Mouse (Mus musculus) forebrain, embryonic 14.5 days (tissue): ENCODE results near the gene Akap8. TPM values are rescaled to one million over a fixed set of nuclear protein-coding genes. Genes with fewer than 3 reads are reported as not detected.
A peak's percentile ranks its signal among the peaks of the same experiment; 100 is the strongest.

ENCODE experiments used
- ATAC-seq: fragments of 200-750 bp; cut with Nextera tagmentation; 2 replicates; pipeline ENCODE4 v1.8.0; 2017; ENCODE audit warnings: mild to moderate bottlenecking, moderate library complexity
- DNase-seq: peaks from one replicate; pipeline ENCODE4 v3.0.0-alpha.2; 2015; ENCODE audit warnings: low spot score
- H3K27ac ChIP-seq: fragments of 300-500 bp; sonication (generic); 2 replicates; pipeline ENCODE4 v1.5.1; 2014; ENCODE audit warnings: low read depth, mild to moderate bottlenecking, control low read depth, low read length, moderate library complexity
- H3K27me3 ChIP-seq: fragments of 300-500 bp; sonication (generic); replicated peaks from 2 replicates; pipeline ENCODE4 v1.6.1; 2014; ENCODE audit warnings: low read length, control low read depth, mixed read lengths; ENCODE audit not compliant: control insufficient read depth, insufficient read depth
- H3K36me3 ChIP-seq: fragments of 300-500 bp; sonication (generic); 2 replicates; pipeline ENCODE4 v1.6.1; 2014; ENCODE audit warnings: low read length, control low read depth; ENCODE audit not compliant: control insufficient read depth, insufficient read depth
- H3K4me1 ChIP-seq: fragments of 300-500 bp; sonication (generic); 2 replicates; pipeline ENCODE4 v1.6.1; 2014; ENCODE audit warnings: antibody characterized with exemption, low read length, control low read depth; ENCODE audit not compliant: control insufficient read depth, insufficient read depth
- H3K4me2 ChIP-seq: fragments of 300-500 bp; sonication (generic); 2 replicates; pipeline ENCODE4 v1.6.1; 2014; ENCODE audit warnings: mild to moderate bottlenecking, control low read depth, low read length
- H3K4me3 ChIP-seq: fragments of 300-500 bp; sonication (generic); 2 replicates; pipeline ENCODE4 v1.5.1; 2014; ENCODE audit warnings: low read depth, low read length, control low read depth
- H3K9ac ChIP-seq: fragments of 300-500 bp; sonication (generic); 2 replicates; pipeline ENCODE4 v1.6.1; 2014; ENCODE audit warnings: mild to moderate bottlenecking, low read length, control low read depth, moderate library complexity
- H3K9me3 ChIP-seq: fragments of 300-500 bp; sonication (generic); replicated peaks from 2 replicates; pipeline ENCODE4 v1.6.1; 2016; ENCODE audit warnings: low read length, control low read depth, mixed read lengths; ENCODE audit not compliant: control insufficient read depth
- WGBS: fragments of 180-500 bp; shearing (Covaris S2); extraction: QIAGEN DNeasy Blood & Tissue Kit; methylation state at CpG from one replicate; pipeline ENCODE4 v1.1.7; 2014; 5-methylcytosine and 5-hydroxymethylcytosine counted together
- polyA plus RNA-seq: library from polyadenylated mRNA; unstranded; fragments of >200 nt; fragmentation: Nextera tagmentation; extraction: Ambion mirVana; gene quantifications from 2 replicates; pipeline ENCODE4 v1.2.1, GENCODE M21; 2014

The Akap8 gene
- 33.9 and 40.1 TPM in 2 replicates for polyA plus RNA-seq

- H3K4me3 ChIP-seq = peak within 1 kb of the TSS; percentile 95
- peak within 1 kb of the TSS; percentile 87 for H3K9ac ChIP-seq
- no peaks in the 10 kb centered on the region for H3K27me3 ChIP-seq
- H3K4me2 ChIP-seq = peak within 1 kb of the TSS; percentile 96
- no peaks in the 10 kb centered on the region for H3K9me3 ChIP-seq
- WGBS = under 1% methylated on average over 83 of the region's 83 CpGs
- ATAC-seq = peak; percentile 97
- DNase-seq = peak; percentile 100
- H3K4me1 ChIP-seq = peaks cover 15% of the 10 kb centered on the region
- peaks cover 45% of the 10 kb centered on the region for H3K36me3 ChIP-seq
- H3K27ac ChIP-seq = peak within 1 kb of the TSS; percentile 94
Measured at GRCm38 (mm10) chr17:32320597-32321389, at the start of gene Akap8. Akap8 (minus strand) TSS chr17:32321238.

- WGBS = 12% methylated on average over 11 of the region's 17 CpGs
- Histone ChIP-seq H3K27ac (0 out of 2 replicates have a peak overlapping the region, but pooled peaks have one; percentile 21), H3K27me3 (no peaks in the 10 kb centered on the region), H3K9me3 (no peaks in the 10 kb centered on the region), H3K36me3 (0 out of 2 replicates have a peak, but pooled peaks cover 7% of the 10 kb centered on the region), H3K9ac (peak overlapping the region; percentile 40; the same call in 1 of the 2 replicates), H3K4me1 (no peaks in the 10 kb centered on the region), H3K4me2 (peak overlapping the region; percentile 40), H3K4me3 (peak overlapping the region; percentile 18)
- DNase-seq = no peak
- no peak for ATAC-seq
Measured at GRCm38 (mm10) chr17:32368991-32369578, 48.0 kb upstream of the Akap8 start.

- Histone ChIP-seq H3K4me2 (no peak overlapping the region), H3K27me3 (no peaks in the 10 kb centered on the region), H3K36me3 (0 out of 2 replicates have a peak, but pooled peaks cover 8% of the 10 kb centered on the region), H3K4me3 (no peak overlapping the region), H3K27ac (no peak overlapping the region), H3K9ac (no peak overlapping the region), H3K9me3 (no peaks in the 10 kb centered on the region), H3K4me1 (peaks cover 8% of the 10 kb centered on the region)
- 90% methylated on average over 11 of the region's 11 CpGs for WGBS
- DNase-seq = no peak
- no peak for ATAC-seq
Measured at GRCm38 (mm10) chr17:32367706-32368105, 46.7 kb upstream of the Akap8 start.

GRCm38 (mm10) chr17:32365296-32365695, 44.3 kb upstream of the Akap8 start:
- Histone ChIP-seq H3K9ac (no peak overlapping the region), H3K27me3 (no peaks in the 10 kb centered on the region), H3K9me3 (no peaks in the 10 kb centered on the region), H3K4me1 (peaks cover 15% of the 10 kb centered on the region), H3K36me3 (peaks cover 32% of the 10 kb centered on the region), H3K4me3 (no peak overlapping the region), H3K27ac (no peak overlapping the region), H3K4me2 (no peak overlapping the region)
- ATAC-seq (no peak), DNase-seq (no peak)
- WGBS = 82% methylated on average over 1 of the region's 1 CpGs

- peak overlapping the region; percentile 87 for H3K4me3 ChIP-seq
- peak; percentile 13; the same call in 1 of the 2 replicates for ATAC-seq
- no peaks in the 10 kb centered on the region for H3K9me3 ChIP-seq
- H3K9ac ChIP-seq = peak overlapping the region; percentile 96; the same call in 1 of the 2 replicates
- WGBS = 64% methylated on average over 5 of the region's 5 CpGs
- H3K4me1 ChIP-seq = peaks cover 15% of the 10 kb centered on the region
- DNase-seq = no peak
- H3K27ac ChIP-seq = peak overlapping the region; percentile 74; the same call in 1 of the 2 replicates
- peak overlapping the region; percentile 42 for H3K4me2 ChIP-seq
- H3K36me3 ChIP-seq = peaks cover 36% of the 10 kb centered on the region
- H3K27me3 ChIP-seq = no peaks in the 10 kb centered on the region
Measured at GRCm38 (mm10) chr17:32364850-32365249, 43.8 kb upstream of the Akap8 start.

GRCm38 (mm10) chr17:32364331-32364730, 43.3 kb upstream of the Akap8 start:
- Histone ChIP-seq H3K9me3 (no peaks in the 10 kb centered on the region), H3K36me3 (peaks cover 41% of the 10 kb centered on the region), H3K4me2 (peak overlapping the region; percentile 92), H3K4me1 (peaks cover 15% of the 10 kb centered on the region), H3K27ac (peak overlapping the region; percentile 74), H3K27me3 (no peaks in the 10 kb centered on the region), H3K4me3 (peak overlapping the region; percentile 87), H3K9ac (peak overlapping the region; percentile 96)
- peak; percentile 97 for DNase-seq
- peak; percentile 97 for ATAC-seq
- 3% methylated on average over 19 of the region's 47 CpGs for WGBS

- Histone ChIP-seq H3K36me3 (peaks cover 46% of the 10 kb centered on the region), H3K27ac (peak overlapping the region; percentile 74), H3K27me3 (no peaks in the 10 kb centered on the region), H3K4me2 (peak overlapping the region; percentile 92), H3K4me1 (peaks cover 15% of the 10 kb centered on the region), H3K9me3 (no peaks in the 10 kb centered on the region), H3K9ac (peak overlapping the region; percentile 96), H3K4me3 (peak overlapping the region; percentile 87)
- ATAC-seq (peak; percentile 63), DNase-seq (no peak)
- WGBS = 0% methylated on average over 22 of the region's 50 CpGs
Measured at GRCm38 (mm10) chr17:32363821-32364301, 42.8 kb upstream of the Akap8 start.

- Histone ChIP-seq H3K36me3 (peaks cover 57% of the 10 kb centered on the region), H3K4me3 (peak overlapping the region; percentile 87), H3K27ac (no peak overlapping the region), H3K9ac (0 out of 2 replicates have a peak overlapping the region, but pooled peaks have one; percentile 96), H3K9me3 (no peaks in the 10 kb centered on the region), H3K4me2 (peak overlapping the region; percentile 92), H3K4me1 (peaks cover 15% of the 10 kb centered on the region), H3K27me3 (no peaks in the 10 kb centered on the region)
- WGBS = 81% methylated on average over 4 of the region's 4 CpGs
- ATAC-seq (no peak), DNase-seq (no peak)
Measured at GRCm38 (mm10) chr17:32362686-32363085, 41.6 kb upstream of the Akap8 start.
